Comparison of ENCODE assay signal across 25 mouse cellular contexts in the genomic region with DNA sequence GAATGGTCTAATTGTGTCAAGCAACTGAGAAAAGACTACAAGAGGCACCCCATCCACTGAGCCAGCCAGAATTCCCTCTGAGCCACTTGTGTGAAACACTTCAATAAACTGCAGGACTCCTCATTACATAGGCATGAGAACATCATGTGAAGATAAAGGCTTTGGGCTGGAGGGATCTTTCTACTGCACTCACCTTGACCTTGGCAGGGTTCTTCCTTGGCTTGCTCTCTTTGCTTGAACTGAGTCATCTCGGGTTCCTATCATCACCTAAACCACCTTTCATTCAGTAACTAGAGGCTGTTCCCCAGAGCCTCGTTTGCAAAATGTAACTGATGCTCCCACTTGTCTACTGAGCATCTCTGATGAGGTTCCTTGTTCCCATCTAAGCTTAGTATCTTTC.
DNase-seq lines count a peak whose midpoint lies in the region; ATAC-seq lines count a peak whose summit lies in the region.
"Had no signal": no experiment of that assay in that cellular context is flagged by ENCODE, and none has a peak within 500 bp of the region (broad histone marks: within the 10 kb centered on the region; RNA-seq: fewer than 3 reads in every experiment).

No protein-coding gene starts in this region.

- DNase-seq in heart, embryonic 10.5 days (ENCODE audit: low spot score): peak; percentile 51
- no peak for DNase-seq in heart, adult 18-20 months
- peak; percentile 69 for DNase-seq in 3T3-L1 (ENCODE audit: low read depth, low spot score)
- peak; percentile 73 for DNase-seq in NIH3T3 (ENCODE audit: low read depth)
- no peak for DNase-seq in limb, embryonic 10.5 days (ENCODE audit: low spot score)
- no peak for DNase-seq in left cerebral cortex, adult 11 months (ENCODE audit: low spot score)
- DNase-seq: adrenal gland, adult 8-10 months; adrenal gland, postnatal 14 days; adrenal gland, postnatal 36 days; B cell, adult 2 months; cerebellum, adult 11-12 months; cerebellum, adult 2 months; cerebellum, adult 9-10 months; cerebellum, postnatal 10 days; cerebellum, postnatal 25 days had no signal

- WGBS in heart, embryonic 10.5 days: 61% methylated on average over 2 of the region's 2 CpGs
- WGBS in limb, embryonic 10.5 days: 82% methylated on average over 2 of the region's 2 CpGs

- no peak overlapping the region for H3K27ac ChIP-seq in heart, embryonic 10.5 days
- H3K27ac ChIP-seq in limb, embryonic 10.5 days: 0 out of 2 replicates have a peak overlapping the region, but pooled peaks have one; percentile 14
- H3K27ac ChIP-seq: embryonic facial prominence, embryonic 13.5 days; embryonic facial prominence, embryonic 15.5 days; forebrain, embryonic 10.5 days; forebrain, embryonic 12.5 days had no signal

- no peak overlapping the region for H3K4me3 ChIP-seq in heart, embryonic 10.5 days
- H3K4me3 ChIP-seq in limb, embryonic 10.5 days: no peak overlapping the region
- H3K4me3 ChIP-seq: embryonic facial prominence, embryonic 13.5 days; embryonic facial prominence, embryonic 15.5 days; erythroblast, embryonic 14.5 days; forebrain, embryonic 10.5 days; forebrain, embryonic 12.5 days had no signal

- H3K9me3 ChIP-seq in heart, embryonic 10.5 days: no peaks in the 10 kb centered on the region
- H3K9me3 ChIP-seq in limb, embryonic 10.5 days (replicated peaks): no peaks in the 10 kb centered on the region
- H3K9me3 ChIP-seq: embryonic facial prominence, embryonic 13.5 days; embryonic facial prominence, embryonic 15.5 days; forebrain, embryonic 10.5 days; forebrain, embryonic 12.5 days had no signal

- H3K27me3 ChIP-seq in heart, embryonic 10.5 days (ENCODE audit: insufficient read depth, poor library complexity, severe bottlenecking): peaks cover 90% of the 10 kb centered on the region
- H3K27me3 ChIP-seq in limb, embryonic 10.5 days (ENCODE audit: low read depth, poor library complexity, severe bottlenecking): no peaks in the 10 kb centered on the region
- H3K27me3 ChIP-seq: embryonic facial prominence, embryonic 13.5 days; embryonic facial prominence, embryonic 15.5 days; forebrain, embryonic 12.5 days had no signal

- H3K36me3 ChIP-seq in heart, embryonic 10.5 days: no peaks in the 10 kb centered on the region
- H3K36me3 ChIP-seq in limb, embryonic 10.5 days: no peaks in the 10 kb centered on the region
- H3K36me3 ChIP-seq: embryonic facial prominence, embryonic 13.5 days; embryonic facial prominence, embryonic 15.5 days; forebrain, embryonic 10.5 days; forebrain, embryonic 12.5 days; G1E had no signal

- no peak for ATAC-seq in activated CD4-positive, CD25-positive, alpha-beta regulatory T cell, adult 4 months
- ATAC-seq: CD4-positive, CD25-positive, alpha-beta regulatory T cell, adult 4 months; forebrain, embryonic 14.5 days; forebrain, embryonic 16.5 days had no signal

- H3K4me1 ChIP-seq in heart, embryonic 10.5 days: peaks cover 7% of the 10 kb centered on the region; the same call in 1 of the 2 replicates
- H3K4me1 ChIP-seq in limb, embryonic 10.5 days: peaks cover 6% of the 10 kb centered on the region; the same call in 1 of the 2 replicates
- H3K4me1 ChIP-seq: forebrain, embryonic 12.5 days had no signal

Comparison
In these comparisons a context has a peak if more than half of its experiments do, and no peak if none do; other contexts are left out.
1. DNase-seq: peak in heart, embryonic 10.5 days (single experiment), 3T3-L1 (single experiment) and NIH3T3 (single experiment); none in heart, adult 18-20 months (0 of 2), limb, embryonic 10.5 days (single experiment) and left cerebral cortex, adult 11 months (single experiment).